8 mouse cellular contexts compared by ENCODE assay signal in genomic region chr11:103115163-103116007, GRCm38 (mm10). TPM values are rescaled to one million over a fixed set of nuclear protein-coding genes. Genes with fewer than 3 reads are reported as not detected.
DNase-seq lines count a peak whose midpoint lies in the region; ATAC-seq and TF ChIP-seq lines count a peak whose summit lies in the region.

No protein-coding gene starts in this region.

- peaks cover 72% of the 10 kb centered on the region for H3K4me1 ChIP-seq in erythroblast, embryonic 14.5 days (ENCODE audit: control insufficient read depth)
- peaks cover 26% of the 10 kb centered on the region for H3K4me1 ChIP-seq in heart, embryonic 12.5 days (replicated peaks)
- H3K4me1 ChIP-seq in kidney, postnatal 0 days (replicated peaks; ENCODE audit: insufficient read depth, low read length): peaks cover 35% of the 10 kb centered on the region
- peaks cover 68% of the 10 kb centered on the region for H3K4me1 ChIP-seq in liver, embryonic 13.5 days (replicated peaks)
- H3K4me1 ChIP-seq in neural tube, embryonic 11.5 days (ENCODE audit: control insufficient read depth, insufficient read depth, low read length): peaks cover 12% of the 10 kb centered on the region
- peaks cover 21% of the 10 kb centered on the region for H3K4me1 ChIP-seq in stomach, postnatal 0 days (replicated peaks; ENCODE audit: control insufficient read depth, insufficient read depth)

- H3K4me2 ChIP-seq in heart, embryonic 12.5 days: peak overlapping the region; percentile 90
- peak overlapping the region; percentile 58 for H3K4me2 ChIP-seq in kidney, postnatal 0 days (ENCODE audit: low read length)
- peak overlapping the region; percentile 88 for H3K4me2 ChIP-seq in liver, embryonic 13.5 days
- H3K4me2 ChIP-seq in neural tube, embryonic 11.5 days (ENCODE audit: low read depth): peak overlapping the region; percentile 48
- peak overlapping the region; percentile 66 for H3K4me2 ChIP-seq in stomach, postnatal 0 days (replicated peaks; ENCODE audit: low read depth)

- no peak for TF ChIP-seq CTCF in brain, embryonic 14.5 days (IDR thresholded peaks at IDR 0.05; ENCODE audit: borderline replicate concordance, extremely low read depth, insufficient read depth, insufficient read length)
- no peak for TF ChIP-seq CTCF in kidney, postnatal 0 days (IDR thresholded peaks at IDR 0.05; ENCODE audit: low read depth)
- no peak for TF ChIP-seq CTCF in stomach, postnatal 0 days (IDR thresholded peaks at IDR 0.05; ENCODE audit: low read depth)

- WGBS in heart, embryonic 12.5 days: under 1% methylated on average over 34 of the region's 34 CpGs
- WGBS in kidney, postnatal 0 days: 1% methylated on average over 34 of the region's 34 CpGs
- 1% methylated on average over 34 of the region's 34 CpGs for WGBS in liver, embryonic 13.5 days (ENCODE audit: insufficient replicate concordance)
- WGBS in neural tube, embryonic 11.5 days: 1% methylated on average over 34 of the region's 34 CpGs
- under 1% methylated on average over 34 of the region's 34 CpGs for WGBS in stomach, postnatal 0 days

- TF ChIP-seq EP300 in stomach, postnatal 0 days (optimal IDR thresholded peaks at IDR 0.05): peak; percentile 95

- peak; percentile 79 for ATAC-seq in heart, embryonic 12.5 days (ENCODE audit: insufficient number of reproducible peaks, low FRiP score)
- ATAC-seq in kidney, postnatal 0 days (replicated peaks; ENCODE audit: low FRiP score, low read depth): peak; percentile 57
- ATAC-seq in liver, embryonic 13.5 days (ENCODE audit: low read depth): peak; percentile 72
- ATAC-seq in neural tube, embryonic 11.5 days (ENCODE audit: insufficient read depth, low FRiP score, low TSS enrichment): peak; percentile 64
- ATAC-seq in stomach, postnatal 0 days (ENCODE audit: low FRiP score, low TSS enrichment): peak; percentile 69

- TF ChIP-seq POLR2A in brain, embryonic 14.5 days (IDR thresholded peaks at IDR 0.05; ENCODE audit: borderline replicate concordance, extremely low read depth, insufficient read depth, insufficient read length, poor library complexity, severe bottlenecking): peak; percentile 31; the same call in 1 of the 2 replicates

- peak overlapping the region; percentile 91 for H3K27ac ChIP-seq in heart, embryonic 12.5 days (ENCODE audit: poor library complexity, severe bottlenecking)
- H3K27ac ChIP-seq in kidney, postnatal 0 days: peak overlapping the region; percentile 93
- H3K27ac ChIP-seq in liver, embryonic 13.5 days: peak overlapping the region; percentile 96
- no peak overlapping the region for H3K27ac ChIP-seq in neural tube, embryonic 11.5 days (ENCODE audit: low read depth, low read length)
- peak overlapping the region; percentile 94 for H3K27ac ChIP-seq in stomach, postnatal 0 days (replicated peaks)

- H3K36me3 ChIP-seq in erythroblast, embryonic 14.5 days (ENCODE audit: control insufficient read depth): peaks cover 46% of the 10 kb centered on the region
- H3K36me3 ChIP-seq in heart, embryonic 12.5 days: no peaks in the 10 kb centered on the region
- H3K36me3 ChIP-seq in kidney, postnatal 0 days (ENCODE audit: insufficient read depth, low read length): no peaks in the 10 kb centered on the region
- 0 out of 2 replicates have a peak, but pooled peaks cover 3% of the 10 kb centered on the region for H3K36me3 ChIP-seq in liver, embryonic 13.5 days
- H3K36me3 ChIP-seq in neural tube, embryonic 11.5 days (ENCODE audit: control insufficient read depth, insufficient read depth, low read length): no peaks in the 10 kb centered on the region
- H3K36me3 ChIP-seq in stomach, postnatal 0 days (ENCODE audit: control insufficient read depth, insufficient read depth, low read length): no peaks in the 10 kb centered on the region

- peak overlapping the region; percentile 76 for H3K9ac ChIP-seq in heart, embryonic 12.5 days
- peak overlapping the region; percentile 74 for H3K9ac ChIP-seq in kidney, postnatal 0 days (ENCODE audit: low read depth, low read length)
- peak overlapping the region; percentile 86 for H3K9ac ChIP-seq in liver, embryonic 13.5 days
- peak overlapping the region; percentile 56 for H3K9ac ChIP-seq in neural tube, embryonic 11.5 days (ENCODE audit: low read length)
- H3K9ac ChIP-seq in stomach, postnatal 0 days (ENCODE audit: low read length): peak overlapping the region; percentile 80

- peaks cover 30% of the 10 kb centered on the region for H3K27me3 ChIP-seq in erythroblast, embryonic 14.5 days (ENCODE audit: control insufficient read depth)
- no peaks in the 10 kb centered on the region for H3K27me3 ChIP-seq in heart, embryonic 12.5 days (replicated peaks)
- no peaks in the 10 kb centered on the region for H3K27me3 ChIP-seq in kidney, postnatal 0 days (ENCODE audit: insufficient read depth, low read length)
- peaks cover 21% of the 10 kb centered on the region for H3K27me3 ChIP-seq in liver, embryonic 13.5 days
- H3K27me3 ChIP-seq in neural tube, embryonic 11.5 days (ENCODE audit: control insufficient read depth, insufficient read depth, low read length): peaks cover 26% of the 10 kb centered on the region
- no peaks in the 10 kb centered on the region for H3K27me3 ChIP-seq in stomach, postnatal 0 days (ENCODE audit: control insufficient read depth, insufficient read depth, low read length)

- H3K4me3 ChIP-seq in erythroblast, embryonic 14.5 days (replicated peaks): peak overlapping the region; percentile 96
- H3K4me3 ChIP-seq in heart, embryonic 12.5 days: peak overlapping the region; percentile 65
- H3K4me3 ChIP-seq in kidney, postnatal 0 days (replicated peaks; ENCODE audit: low read depth, low read length): peak overlapping the region; percentile 48
- peak overlapping the region; percentile 71 for H3K4me3 ChIP-seq in liver, embryonic 13.5 days (replicated peaks)
- H3K4me3 ChIP-seq in neural tube, embryonic 11.5 days (ENCODE audit: low read depth, low read length): peak overlapping the region; percentile 42
- H3K4me3 ChIP-seq in stomach, postnatal 0 days (ENCODE audit: low read depth, low read length): peak overlapping the region; percentile 53

- DNase-seq in CD4-positive helper T cell, adult 2 months (ENCODE audit: low read depth, low spot score): peak; percentile 91
- DNase-seq in brain, embryonic 14.5 days (ENCODE audit: low read depth): peak; percentile 96
- DNase-seq in kidney, postnatal 0 days (ENCODE audit: low spot score): peak; percentile 95
- peak; percentile 83 for DNase-seq in liver, embryonic 13.5 days
- DNase-seq in neural tube, embryonic 11.5 days (ENCODE audit: low spot score): peak; percentile 84
- DNase-seq in stomach, postnatal 0 days (ENCODE audit: low spot score): peak; percentile 82

- H3K9me3 ChIP-seq in erythroblast, embryonic 14.5 days (ENCODE audit: control insufficient read depth, low read length): no peaks in the 10 kb centered on the region
- H3K9me3 ChIP-seq in heart, embryonic 12.5 days (replicated peaks): no peaks in the 10 kb centered on the region
- no peaks in the 10 kb centered on the region for H3K9me3 ChIP-seq in kidney, postnatal 0 days (replicated peaks; ENCODE audit: low read length)
- H3K9me3 ChIP-seq in liver, embryonic 13.5 days (replicated peaks): no peaks in the 10 kb centered on the region
- no peaks in the 10 kb centered on the region for H3K9me3 ChIP-seq in neural tube, embryonic 11.5 days (ENCODE audit: control insufficient read depth, low read length)
- H3K9me3 ChIP-seq in stomach, postnatal 0 days (ENCODE audit: control insufficient read depth, low read length): no peaks in the 10 kb centered on the region

RNA-seq across cellular contexts. Expression of gene Hexim1, which starts 0.6 kb away (rescaled TPM):
- 14.4 and 18.9 TPM in 2 replicates for polyA plus RNA-seq in brain, embryonic 14.5 days (2012; rRNA removed)
- 7.6 and 7.7 TPM in 2 replicates for polyA plus RNA-seq in erythroblast, embryonic 14.5 days (2012)
- 2.8 and 3.0 TPM in 2 replicates for polyA plus RNA-seq in heart, embryonic 12.5 days (2016; fragmentation: Nextera tagmentation; extraction: Ambion mirVana)
- 6.5 and 6.8 TPM in 2 replicates for polyA plus RNA-seq in kidney, postnatal 0 days (2015; fragmentation: Nextera tagmentation; extraction: Ambion mirVana)
- polyA plus RNA-seq in liver, embryonic 13.5 days (2015; fragmentation: Nextera tagmentation; extraction: Ambion mirVana): 2.6 and 3.0 TPM in 2 replicates
- polyA plus RNA-seq in neural tube, embryonic 11.5 days (2014; fragmentation: Nextera tagmentation; extraction: Ambion mirVana): 3.6 and 3.9 TPM in 2 replicates
- polyA plus RNA-seq in stomach, postnatal 0 days (2015; fragmentation: Nextera tagmentation; extraction: Ambion mirVana): 3.8 and 4.1 TPM in 2 replicates

RNA-seq across cellular contexts. Expression of gene Acbd4, which starts 13.9 kb away (rescaled TPM):
- 4.5 and 4.6 TPM in 2 replicates for polyA plus RNA-seq in brain, embryonic 14.5 days (2012; rRNA removed)
- 67.7 and 78.7 TPM in 2 replicates for polyA plus RNA-seq in erythroblast, embryonic 14.5 days (2012)
- polyA plus RNA-seq in heart, embryonic 12.5 days (2016; fragmentation: Nextera tagmentation; extraction: Ambion mirVana): 13.5 and 13.8 TPM in 2 replicates
- polyA plus RNA-seq in kidney, postnatal 0 days (2015; fragmentation: Nextera tagmentation; extraction: Ambion mirVana): 36.6 and 39.7 TPM in 2 replicates
- polyA plus RNA-seq in liver, embryonic 13.5 days (2015; fragmentation: Nextera tagmentation; extraction: Ambion mirVana): 60.4 and 62.2 TPM in 2 replicates
- polyA plus RNA-seq in neural tube, embryonic 11.5 days (2014; fragmentation: Nextera tagmentation; extraction: Ambion mirVana): 4.4 and 6.4 TPM in 2 replicates
- polyA plus RNA-seq in stomach, postnatal 0 days (2015; fragmentation: Nextera tagmentation; extraction: Ambion mirVana): 28.6 and 36.7 TPM in 2 replicates

RNA-seq across cellular contexts. Expression of gene Plcd3, which starts 13.9 kb away (rescaled TPM):
- 3.6 TPM in 2 replicates for polyA plus RNA-seq in brain, embryonic 14.5 days (2012; rRNA removed)
- polyA plus RNA-seq in erythroblast, embryonic 14.5 days (2012): 0.06 and 0.17 TPM in 2 replicates
- 5.8 and 6.6 TPM in 2 replicates for polyA plus RNA-seq in heart, embryonic 12.5 days (2016; fragmentation: Nextera tagmentation; extraction: Ambion mirVana)
- polyA plus RNA-seq in kidney, postnatal 0 days (2015; fragmentation: Nextera tagmentation; extraction: Ambion mirVana): 4.2 and 5.6 TPM in 2 replicates
- 0.28 and 0.50 TPM in 2 replicates for polyA plus RNA-seq in liver, embryonic 13.5 days (2015; fragmentation: Nextera tagmentation; extraction: Ambion mirVana)
- 0.80 and 0.90 TPM in 2 replicates for polyA plus RNA-seq in neural tube, embryonic 11.5 days (2014; fragmentation: Nextera tagmentation; extraction: Ambion mirVana)
- 4.2 and 5.0 TPM in 2 replicates for polyA plus RNA-seq in stomach, postnatal 0 days (2015; fragmentation: Nextera tagmentation; extraction: Ambion mirVana)

RNA-seq across cellular contexts. Expression of gene Hexim2, which starts 16.8 kb away (rescaled TPM):
- 12.5 and 18.7 TPM in 2 replicates for polyA plus RNA-seq in brain, embryonic 14.5 days (2012; rRNA removed)
- polyA plus RNA-seq in erythroblast, embryonic 14.5 days (2012): 2.5 and 3.4 TPM in 2 replicates
- polyA plus RNA-seq in heart, embryonic 12.5 days (2016; fragmentation: Nextera tagmentation; extraction: Ambion mirVana): 7.8 and 8.4 TPM in 2 replicates
- polyA plus RNA-seq in kidney, postnatal 0 days (2015; fragmentation: Nextera tagmentation; extraction: Ambion mirVana): 6.5 and 6.9 TPM in 2 replicates
- 6.3 and 7.7 TPM in 2 replicates for polyA plus RNA-seq in liver, embryonic 13.5 days (2015; fragmentation: Nextera tagmentation; extraction: Ambion mirVana)
- 5.8 and 7.5 TPM in 2 replicates for polyA plus RNA-seq in neural tube, embryonic 11.5 days (2014; fragmentation: Nextera tagmentation; extraction: Ambion mirVana)
- polyA plus RNA-seq in stomach, postnatal 0 days (2015; fragmentation: Nextera tagmentation; extraction: Ambion mirVana): 3.7 and 4.4 TPM in 2 replicates

RNA-seq across cellular contexts. Expression of gene Fmnl1, which starts 55.5 kb away (rescaled TPM):
- polyA plus RNA-seq in brain, embryonic 14.5 days (2012; rRNA removed): 16.1 and 28.6 TPM in 2 replicates
- polyA plus RNA-seq in erythroblast, embryonic 14.5 days (2012): 0.20 and 0.39 TPM in 2 replicates
- 1.1 and 1.7 TPM in 2 replicates for polyA plus RNA-seq in heart, embryonic 12.5 days (2016; fragmentation: Nextera tagmentation; extraction: Ambion mirVana)
- 2.6 and 3.4 TPM in 2 replicates for polyA plus RNA-seq in kidney, postnatal 0 days (2015; fragmentation: Nextera tagmentation; extraction: Ambion mirVana)
- polyA plus RNA-seq in liver, embryonic 13.5 days (2015; fragmentation: Nextera tagmentation; extraction: Ambion mirVana): 3.0 TPM in 2 replicates
- 0.78 and 1.2 TPM in 2 replicates for polyA plus RNA-seq in neural tube, embryonic 11.5 days (2014; fragmentation: Nextera tagmentation; extraction: Ambion mirVana)
- 0.86 and 1.1 TPM in 2 replicates for polyA plus RNA-seq in stomach, postnatal 0 days (2015; fragmentation: Nextera tagmentation; extraction: Ambion mirVana)

Comparison
In these comparisons a context has a peak if more than half of its experiments do, and no peak if none do; other contexts are left out.
1. H3K4me3 ChIP-seq: peak in every context shown above with its lines; median percentile 96 in erythroblast, embryonic 14.5 days; 71 in liver, embryonic 13.5 days; 65 in heart, embryonic 12.5 days; 53 in stomach, postnatal 0 days; 48 in kidney, postnatal 0 days; 42 in neural tube, embryonic 11.5 days.